Mouse (Mus musculus): ENCODE results near the gene Notch2. TPM values are rescaled to one million over a fixed set of nuclear protein-coding genes. Genes with fewer than 3 reads are reported as not detected.
A peak's percentile ranks its signal among the peaks of the same experiment; 100 is the strongest.

The Notch2 gene
- polyA plus RNA-seq, 1 experiment from 2014 or later: 10.8 TPM

- ATAC-seq (ENCODE audit: low FRiP score, low TSS enrichment) (no peak), DNase-seq (no peak)
- Histone ChIP-seq H3K27me3 (ENCODE audit: control insufficient read depth, insufficient read depth, low read length) (no peaks in the 10 kb centered on the region), H3K36me3 (ENCODE audit: control insufficient read depth, insufficient read depth, low read length) (peaks cover under 1% of the 10 kb centered on the region; the same call in 1 of the 2 replicates), H3K9ac (replicated peaks; ENCODE audit: low read length) (no peak overlapping the region), H3K4me3 (replicated peaks; ENCODE audit: low read depth, low read length) (no peak overlapping the region), H3K9me3 (ENCODE audit: control insufficient read depth, low read length) (no peaks in the 10 kb centered on the region), H3K4me2 (ENCODE audit: low read length) (no peak overlapping the region), H3K27ac (replicated peaks; ENCODE audit: low read depth, low read length) (no peak overlapping the region), H3K4me1 (ENCODE audit: control insufficient read depth, insufficient read depth, low read length) (0 out of 2 replicates have a peak, but pooled peaks cover 3% of the 10 kb centered on the region)
- WGBS: 95% methylated on average over 7 of the region's 7 CpGs
Observed at GRCm38 (mm10) chr3:98096981-98097380, 83.7 kb downstream of the Notch2 start.

- DNase-seq (no peak), ATAC-seq (ENCODE audit: low FRiP score, low TSS enrichment) (no peak)
- no peak overlapping the region for H3K9ac ChIP-seq (replicated peaks; ENCODE audit: low read length)
- H3K4me1 ChIP-seq (ENCODE audit: control insufficient read depth, insufficient read depth, low read length): 0 out of 2 replicates have a peak, but pooled peaks cover 3% of the 10 kb centered on the region
- H3K4me2 ChIP-seq (ENCODE audit: low read length): no peak overlapping the region
- H3K9me3 ChIP-seq (ENCODE audit: control insufficient read depth, low read length): no peaks in the 10 kb centered on the region
- 97% methylated on average over 5 of the region's 5 CpGs for WGBS
- H3K27me3 ChIP-seq (ENCODE audit: control insufficient read depth, insufficient read depth, low read length): no peaks in the 10 kb centered on the region
- no peak overlapping the region for H3K4me3 ChIP-seq (replicated peaks; ENCODE audit: low read depth, low read length)
- no peak overlapping the region for H3K27ac ChIP-seq (replicated peaks; ENCODE audit: low read depth, low read length)
- peaks cover 7% of the 10 kb centered on the region for H3K36me3 ChIP-seq (ENCODE audit: control insufficient read depth, insufficient read depth, low read length)
Observed at GRCm38 (mm10) chr3:98098676-98099075, 85.3 kb downstream of the Notch2 start.

GRCm38 (mm10) chr3:98099287-98099686 is 86.0 kb downstream of the Notch2 start:
- H3K4me1 ChIP-seq (ENCODE audit: control insufficient read depth, insufficient read depth, low read length): 0 out of 2 replicates have a peak, but pooled peaks cover 3% of the 10 kb centered on the region
- no peak overlapping the region for H3K27ac ChIP-seq (replicated peaks; ENCODE audit: low read depth, low read length)
- H3K4me3 ChIP-seq (replicated peaks; ENCODE audit: low read depth, low read length): no peak overlapping the region
- ATAC-seq (ENCODE audit: low FRiP score, low TSS enrichment): no peak
- no peaks in the 10 kb centered on the region for H3K27me3 ChIP-seq (ENCODE audit: control insufficient read depth, insufficient read depth, low read length)
- H3K9ac ChIP-seq (replicated peaks; ENCODE audit: low read length): no peak overlapping the region
- H3K36me3 ChIP-seq (ENCODE audit: control insufficient read depth, insufficient read depth, low read length): peaks cover 7% of the 10 kb centered on the region
- H3K4me2 ChIP-seq (ENCODE audit: low read length): no peak overlapping the region
- no peak for DNase-seq
- H3K9me3 ChIP-seq (ENCODE audit: control insufficient read depth, low read length): no peaks in the 10 kb centered on the region
- 89% methylated on average over 10 of the region's 10 CpGs for WGBS

- DNase-seq (no peak), ATAC-seq (ENCODE audit: low FRiP score, low TSS enrichment) (no peak)
- Histone ChIP-seq H3K4me2 (ENCODE audit: low read length) (no peak overlapping the region), H3K27ac (replicated peaks; ENCODE audit: low read depth, low read length) (no peak overlapping the region), H3K9ac (replicated peaks; ENCODE audit: low read length) (no peak overlapping the region), H3K4me1 (ENCODE audit: control insufficient read depth, insufficient read depth, low read length) (peaks cover 8% of the 10 kb centered on the region), H3K36me3 (ENCODE audit: control insufficient read depth, insufficient read depth, low read length) (peaks cover 7% of the 10 kb centered on the region), H3K4me3 (replicated peaks; ENCODE audit: low read depth, low read length) (no peak overlapping the region), H3K27me3 (ENCODE audit: control insufficient read depth, insufficient read depth, low read length) (no peaks in the 10 kb centered on the region), H3K9me3 (ENCODE audit: control insufficient read depth, low read length) (no peaks in the 10 kb centered on the region)
- WGBS: 90% methylated on average over 10 of the region's 10 CpGs
Observed at GRCm38 (mm10) chr3:98101541-98101940, 88.2 kb downstream of the Notch2 start.

- ATAC-seq (ENCODE audit: low FRiP score, low TSS enrichment) (peak; percentile 31; the same call in 1 of the 2 replicates), DNase-seq (peak; percentile 62)
- Histone ChIP-seq H3K4me3 (replicated peaks; ENCODE audit: low read depth, low read length) (no peak overlapping the region), H3K4me2 (ENCODE audit: low read length) (no peak overlapping the region), H3K9ac (replicated peaks; ENCODE audit: low read length) (no peak overlapping the region), H3K4me1 (ENCODE audit: control insufficient read depth, insufficient read depth, low read length) (peaks cover 16% of the 10 kb centered on the region), H3K9me3 (ENCODE audit: control insufficient read depth, low read length) (no peaks in the 10 kb centered on the region), H3K27ac (replicated peaks; ENCODE audit: low read depth, low read length) (peak overlapping the region; percentile 66), H3K36me3 (ENCODE audit: control insufficient read depth, insufficient read depth, low read length) (peaks cover 7% of the 10 kb centered on the region), H3K27me3 (ENCODE audit: control insufficient read depth, insufficient read depth, low read length) (no peaks in the 10 kb centered on the region)
- 17% methylated on average over 9 of the region's 9 CpGs for WGBS
Observed at GRCm38 (mm10) chr3:98104851-98105471, 91.6 kb downstream of the Notch2 start.

- H3K4me1 ChIP-seq (ENCODE audit: control insufficient read depth, insufficient read depth, low read length): peaks cover 16% of the 10 kb centered on the region
- DNase-seq (no peak), ATAC-seq (ENCODE audit: low FRiP score, low TSS enrichment) (no peak)
- H3K4me2 ChIP-seq (ENCODE audit: low read length): no peak overlapping the region
- H3K9me3 ChIP-seq (ENCODE audit: control insufficient read depth, low read length): no peaks in the 10 kb centered on the region
- no peak overlapping the region for H3K9ac ChIP-seq (replicated peaks; ENCODE audit: low read length)
- no peaks in the 10 kb centered on the region for H3K27me3 ChIP-seq (ENCODE audit: control insufficient read depth, insufficient read depth, low read length)
- H3K36me3 ChIP-seq (ENCODE audit: control insufficient read depth, insufficient read depth, low read length): peaks cover 7% of the 10 kb centered on the region
- whole genome bisulfite sequencing: 73% methylated on average over 6 of the region's 6 CpGs
- peak overlapping the region; percentile 66 for H3K27ac ChIP-seq (replicated peaks; ENCODE audit: low read depth, low read length)
- no peak overlapping the region for H3K4me3 ChIP-seq (replicated peaks; ENCODE audit: low read depth, low read length)
Observed at GRCm38 (mm10) chr3:98105496-98105895, 92.2 kb downstream of the Notch2 start.

GRCm38 (mm10) chr3:98106115-98106514 is 92.8 kb downstream of the Notch2 start:
- Histone ChIP-seq H3K4me3 (replicated peaks; ENCODE audit: low read depth, low read length) (no peak overlapping the region), H3K27me3 (ENCODE audit: control insufficient read depth, insufficient read depth, low read length) (no peaks in the 10 kb centered on the region), H3K9ac (replicated peaks; ENCODE audit: low read length) (no peak overlapping the region), H3K27ac (replicated peaks; ENCODE audit: low read depth, low read length) (peak overlapping the region; percentile 66; the same call in 1 of the 2 replicates), H3K4me1 (ENCODE audit: control insufficient read depth, insufficient read depth, low read length) (peaks cover 16% of the 10 kb centered on the region), H3K9me3 (ENCODE audit: control insufficient read depth, low read length) (no peaks in the 10 kb centered on the region), H3K36me3 (ENCODE audit: control insufficient read depth, insufficient read depth, low read length) (peaks cover 7% of the 10 kb centered on the region), H3K4me2 (ENCODE audit: low read length) (no peak overlapping the region)
- WGBS: 84% methylated on average over 4 of the region's 4 CpGs
- ATAC-seq (ENCODE audit: low FRiP score, low TSS enrichment) (no peak), DNase-seq (no peak)

GRCm38 (mm10) chr3:98106590-98107313 is 93.4 kb downstream of the Notch2 start:
- Histone ChIP-seq H3K4me2 (ENCODE audit: low read length) (no peak overlapping the region), H3K27me3 (ENCODE audit: control insufficient read depth, insufficient read depth, low read length) (no peaks in the 10 kb centered on the region), H3K9ac (replicated peaks; ENCODE audit: low read length) (no peak overlapping the region; the same call in 1 of the 2 replicates), H3K9me3 (ENCODE audit: control insufficient read depth, low read length) (no peaks in the 10 kb centered on the region), H3K4me3 (replicated peaks; ENCODE audit: low read depth, low read length) (no peak overlapping the region), H3K4me1 (ENCODE audit: control insufficient read depth, insufficient read depth, low read length) (peaks cover 16% of the 10 kb centered on the region), H3K36me3 (ENCODE audit: control insufficient read depth, insufficient read depth, low read length) (peaks cover 9% of the 10 kb centered on the region), H3K27ac (replicated peaks; ENCODE audit: low read depth, low read length) (peak overlapping the region; percentile 37)
- ATAC-seq (ENCODE audit: low FRiP score, low TSS enrichment) (peak; percentile 62; the same call in 1 of the 2 replicates), DNase-seq (peak; percentile 84)
- 51% methylated on average over 12 of the region's 12 CpGs for WGBS

Measured in midbrain, embryonic 14.5 days (tissue).